Mouse (Mus musculus) myocyte (in vitro differentiated cells): Measurements from ENCODE around the gene Aim2.
"Not testable (repeated sequence)": the region's sequence is repeated elsewhere in the genome, so short reads cannot be mapped to it uniquely, and the experiment has no call there.

Source experiments
- E2F4 ChIP-seq: IDR thresholded peaks from one replicate; pipeline ENCODE4 v1.6.1; 2011; ENCODE audit warnings: mild to moderate bottlenecking, control low read depth, moderate library complexity; ENCODE audit not compliant: insufficient read depth
- MYOG ChIP-seq, 3 experiments: IDR thresholded peaks; one replicate each; pipeline ENCODE4 v1.6.1; 2011; ENCODE audit warnings: control low read depth in 2 of 3, low read depth in 2 of 3, mild to moderate bottlenecking in 2 of 3; ENCODE audit not compliant: insufficient read length in 2 of 3, control insufficient read depth in 1 of 3, insufficient read depth in 1 of 3
- POLR2A ChIP-seq: IDR thresholded peaks from one replicate; pipeline ENCODE4 v1.6.1; 2011; ENCODE audit warnings: low read depth, mild to moderate bottlenecking, control low read depth, moderate library complexity; ENCODE audit not compliant: insufficient read length
- REST ChIP-seq: IDR thresholded peaks from one replicate; pipeline ENCODE4 v1.6.1; 2011; ENCODE audit warnings: mild to moderate bottlenecking, control low read depth, moderate library complexity; ENCODE audit not compliant: insufficient read depth, insufficient read length
- TCF12 ChIP-seq: IDR thresholded peaks from one replicate; pipeline ENCODE4 v1.6.1; 2011; ENCODE audit warnings: mild to moderate bottlenecking, control low read depth; ENCODE audit not compliant: poor library complexity, insufficient read depth, severe bottlenecking

GRCm38 (mm10) chr1:173313535-173314050 is 37.1 kb upstream of the Aim2 start:
- not testable (repeated sequence) for TF ChIP-seq MYOG (IDR thresholded peaks at IDR 0.05; ENCODE audit: control insufficient read depth in 1 of 3, insufficient read depth in 1 of 3, insufficient read length in 2 of 3, low read depth in 2 of 3); TCF12; E2F4; REST; POLR2A
